Mouse (Mus musculus) heart, postnatal 0 days (tissue): Measurements from ENCODE around the gene Dmwd.

Experiments used
- CTCF ChIP-seq: IDR thresholded peaks from 2 replicates; pipeline ENCODE4 v1.5.1; 2016; ENCODE audit warnings: antibody characterized with exemption, control low read depth, low read depth
- EP300 ChIP-seq: IDR thresholded peaks from 2 replicates; pipeline ENCODE4 v1.6.1; 2016; ENCODE audit warnings: antibody characterized with exemption, low read depth

GRCm38 (mm10) chr7:19094826-19095750 lies 19.1 kb downstream of the Dmwd start:
- TF ChIP-seq CTCF (no peak), EP300 (no peak)
